Mouse (Mus musculus) left cerebral cortex, postnatal 25 days (tissue): Measurements from ENCODE around the gene Kcnk15. TPM values are rescaled to one million over a fixed set of nuclear protein-coding genes. Genes with fewer than 3 reads are reported as not detected.

Source experiments
- total RNA-seq, 2 experiments: library from RNA; stranded (reverse); gene quantifications; 2 replicates each; pipeline ENCODE4 v1.2.3; 2021

Gene Kcnk15
- total RNA-seq, 2 experiments from 2014 or later, result 0.23 to 0.25 TPM

Other genes with a start within 250 kb of the Kcnk15 start
- 100 to 1,000 TPM; 243 to 244 TPM for gene Serinc3, start 208.5 kb upstream of the Kcnk15 start, total RNA-seq
- gene Pkig, start 195.3 kb upstream of the Kcnk15 start, total RNA-seq, result 100 to 1,000 TPM; 132 to 133 TPM
- 1 to 10 TPM; 1.1 to 1.2 TPM for gene Ada, start 103.4 kb upstream of the Kcnk15 start, total RNA-seq
- not detected for gene Ccn5, start 32.8 kb upstream of the Kcnk15 start, total RNA-seq
- gene Rims4, start 65.0 kb downstream of the Kcnk15 start, total RNA-seq, result 100 to 1,000 TPM in 1 of 2 experiments, 10 to 100 TPM in 1; 93.7 to 115 TPM
- gene Ywhab, start 141.3 kb downstream of the Kcnk15 start, total RNA-seq, result 100 to 1,000 TPM; 445 to 487 TPM
- under 1 TPM in 1 of 2 experiments, not detected in 1; 0.71 TPM for gene Pabpc1l, start 171.8 kb downstream of the Kcnk15 start, total RNA-seq
- gene Stk4, start 216.7 kb downstream of the Kcnk15 start, total RNA-seq, result 10 to 100 TPM; 37.4 to 45.4 TPM
- gene Tomm34, start 217.5 kb downstream of the Kcnk15 start, total RNA-seq, result 10 to 100 TPM; 62.5 to 65.0 TPM